Mouse (Mus musculus) hindbrain, embryonic 13.5 days (tissue): ENCODE measurements at regions not wholly inside any gene's neighbourhood (a gene's known extent, or its start where the extent isn't known, plus 50 kb on each side); places are given as distances from the start of the nearest gene placed in this dataset.
"Not testable (repeated sequence)": the region's sequence is repeated elsewhere in the genome, so short reads cannot be mapped to it uniquely, and the experiment has no call there.

Source experiments
- ATAC-seq: fragments of 200-750 bp; cut with Nextera tagmentation; 2 replicates; pipeline ENCODE4 v1.8.0; 2017; ENCODE audit warnings: moderate TSS enrichment; ENCODE audit not compliant: low FRiP score
- H3K27ac ChIP-seq: fragments of 300-500 bp; sonication (generic); 2 replicates; pipeline ENCODE4 v1.5.1; 2015; ENCODE audit warnings: inconsistent platforms, mild to moderate bottlenecking, moderate library complexity
- H3K27me3 ChIP-seq: fragments of 300-500 bp; sonication (generic); 2 replicates; pipeline ENCODE4 v1.6.1; 2015; ENCODE audit warnings: mild to moderate bottlenecking, inconsistent platforms
- H3K36me3 ChIP-seq: fragments of 300-500 bp; sonication (generic); 2 replicates; pipeline ENCODE4 v1.6.1; 2015; ENCODE audit warnings: mild to moderate bottlenecking, inconsistent platforms
- H3K4me1 ChIP-seq: fragments of 300-500 bp; sonication (generic); replicated peaks from 2 replicates; pipeline ENCODE4 v1.6.1; 2015; ENCODE audit warnings: inconsistent platforms
- H3K4me2 ChIP-seq: fragments of 300-500 bp; sonication (generic); 2 replicates; pipeline ENCODE4 v1.6.1; 2015; ENCODE audit warnings: inconsistent platforms, mild to moderate bottlenecking, moderate library complexity
- H3K4me3 ChIP-seq: fragments of 300-500 bp; sonication (generic); 2 replicates; pipeline ENCODE4 v1.5.1; 2015; ENCODE audit warnings: mild to moderate bottlenecking, inconsistent platforms
- H3K9ac ChIP-seq: fragments of 300-500 bp; sonication (generic); 2 replicates; pipeline ENCODE4 v1.6.1; 2015; ENCODE audit warnings: mild to moderate bottlenecking, inconsistent platforms
- H3K9me3 ChIP-seq: fragments of 300-500 bp; sonication (generic); 2 replicates; pipeline ENCODE4 v1.6.1; 2016; ENCODE audit warnings: inconsistent platforms
- WGBS: fragments of 180-500 bp; shearing (Covaris S2); methylation state at CpG from one replicate; pipeline ENCODE4 v1.1.7; 2015; 5-methylcytosine and 5-hydroxymethylcytosine counted together

DNA sequence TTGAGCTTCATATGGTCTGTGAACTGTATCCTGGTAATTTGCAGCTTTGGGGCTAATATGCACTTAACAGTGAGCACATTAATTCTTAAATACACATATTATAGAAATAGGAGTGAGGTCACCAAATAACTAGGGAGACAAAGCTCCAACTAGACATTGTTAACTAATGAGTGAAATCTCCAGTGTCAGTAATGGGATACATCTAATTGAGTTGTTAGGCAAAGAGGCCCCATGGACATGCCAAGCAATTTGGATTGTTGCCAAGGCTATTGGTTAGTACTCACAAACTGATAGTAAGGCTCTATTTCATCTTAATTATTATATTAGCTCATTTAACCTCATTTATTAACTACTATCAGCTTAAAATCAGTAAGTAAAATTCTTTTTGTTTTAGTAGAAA lies 698.5 kb downstream of the Triml1 start:
- Histone ChIP-seq H3K4me2 (no peak overlapping the region), H3K36me3 (no peaks in the 10 kb centered on the region), H3K9me3 (no peaks in the 10 kb centered on the region), H3K4me1 (no peaks in the 10 kb centered on the region), H3K4me3 (no peak overlapping the region), H3K27me3 (no peaks in the 10 kb centered on the region), H3K9ac (no peak overlapping the region), H3K27ac (no peak overlapping the region)
- no peak for ATAC-seq

- 71% methylated on average over 2 of the region's 2 CpGs for WGBS
- H3K4me1 ChIP-seq = no peaks in the 10 kb centered on the region
- no peak overlapping the region for H3K4me3 ChIP-seq
- no peaks in the 10 kb centered on the region for H3K27me3 ChIP-seq
- no peaks in the 10 kb centered on the region for H3K36me3 ChIP-seq
- H3K9ac ChIP-seq = no peak overlapping the region
- H3K27ac ChIP-seq = no peak overlapping the region
- no peak overlapping the region for H3K4me2 ChIP-seq
- ATAC-seq = no peak
- no peaks in the 10 kb centered on the region for H3K9me3 ChIP-seq
These were observed 738.7 kb downstream of the Triml1 start for GRCm38 (mm10) chr8:42402632-42403031.

- Histone ChIP-seq H3K27me3 (no peaks in the 10 kb centered on the region), H3K4me3 (no peak overlapping the region), H3K9me3 (no peaks in the 10 kb centered on the region), H3K4me2 (no peak overlapping the region), H3K9ac (no peak overlapping the region), H3K36me3 (no peaks in the 10 kb centered on the region), H3K27ac (no peak overlapping the region), H3K4me1 (no peaks in the 10 kb centered on the region)
- no peak for ATAC-seq
- 84% methylated on average over 3 of the region's 3 CpGs for WGBS
These were observed 744.4 kb downstream of the Triml1 start for GRCm38 (mm10) chr8:42396886-42397285.

GRCm38 (mm10) chr8:42388816-42389215 lies 752.5 kb downstream of the Triml1 start:
- H3K4me2 ChIP-seq = no peak overlapping the region
- no peaks in the 10 kb centered on the region for H3K9me3 ChIP-seq
- no peaks in the 10 kb centered on the region for H3K36me3 ChIP-seq
- no peak overlapping the region for H3K4me3 ChIP-seq
- no peak overlapping the region for H3K9ac ChIP-seq
- H3K27me3 ChIP-seq = no peaks in the 10 kb centered on the region
- 58% methylated on average over 3 of the region's 3 CpGs for WGBS
- no peak for ATAC-seq
- H3K27ac ChIP-seq = no peak overlapping the region
- H3K4me1 ChIP-seq = no peaks in the 10 kb centered on the region

DNA sequence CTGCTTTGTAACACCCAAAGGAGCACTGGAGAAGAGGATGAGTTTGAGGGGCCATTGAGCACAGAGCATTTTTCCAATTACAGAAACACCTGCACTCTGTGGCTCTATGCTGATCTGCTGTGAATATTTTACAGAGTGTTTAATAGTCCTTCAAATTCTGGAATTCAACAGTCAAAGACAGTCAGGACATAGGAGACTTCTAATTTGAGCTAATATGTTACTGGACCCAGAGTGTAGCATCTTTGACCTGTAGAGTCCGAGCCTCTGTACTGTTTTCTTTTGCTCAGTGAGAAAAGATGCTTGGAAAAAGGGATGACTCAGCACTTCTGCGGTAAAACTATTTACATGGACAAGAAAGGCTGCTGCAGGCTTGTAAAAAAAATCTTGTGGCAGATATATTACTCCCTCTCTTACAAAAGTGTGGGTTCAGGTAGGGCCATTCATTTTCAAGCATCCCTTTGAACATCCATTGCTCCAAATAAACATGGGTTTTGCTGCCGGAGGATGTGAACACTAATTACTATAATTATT lies 793.1 kb downstream of the Triml1 start:
- Histone ChIP-seq H3K27ac (no peak overlapping the region), H3K9ac (no peak overlapping the region), H3K4me3 (no peak overlapping the region), H3K4me1 (no peaks in the 10 kb centered on the region), H3K9me3 (no peaks in the 10 kb centered on the region), H3K4me2 (no peak overlapping the region), H3K27me3 (no peaks in the 10 kb centered on the region), H3K36me3 (no peaks in the 10 kb centered on the region)
- 66% methylated on average over 3 of the region's 3 CpGs for WGBS
- no peak for ATAC-seq

DNA sequence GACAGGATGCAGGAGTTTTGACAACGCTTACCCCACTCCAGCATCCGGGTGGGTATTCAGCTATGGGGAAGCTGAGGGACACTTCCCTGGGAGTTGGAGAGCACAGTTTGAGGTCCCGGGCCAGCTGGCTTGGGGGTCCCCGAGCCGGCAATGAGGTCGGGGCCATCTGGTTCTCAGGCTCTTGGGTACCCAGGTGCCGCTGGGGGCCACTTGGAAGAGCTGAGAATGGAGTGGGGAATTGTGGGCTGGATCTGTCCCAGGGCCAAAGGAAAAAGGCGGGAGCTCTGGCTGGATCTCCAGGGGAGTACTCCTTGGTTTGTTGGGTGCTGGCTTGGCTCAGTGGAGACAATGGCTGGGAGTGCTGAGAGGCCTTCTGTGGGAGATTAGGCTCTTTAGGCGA lies 806.6 kb downstream of the Triml1 start:
- Histone ChIP-seq H3K27me3 (no peaks in the 10 kb centered on the region), H3K4me3 (no peak overlapping the region), H3K4me1 (no peaks in the 10 kb centered on the region), H3K27ac (no peak overlapping the region), H3K36me3 (no peaks in the 10 kb centered on the region), H3K9me3 (no peaks in the 10 kb centered on the region), H3K4me2 (no peak overlapping the region), H3K9ac (no peak overlapping the region)
- whole genome bisulfite sequencing = 93% methylated on average over 9 of the region's 9 CpGs
- ATAC-seq = no peak

DNA sequence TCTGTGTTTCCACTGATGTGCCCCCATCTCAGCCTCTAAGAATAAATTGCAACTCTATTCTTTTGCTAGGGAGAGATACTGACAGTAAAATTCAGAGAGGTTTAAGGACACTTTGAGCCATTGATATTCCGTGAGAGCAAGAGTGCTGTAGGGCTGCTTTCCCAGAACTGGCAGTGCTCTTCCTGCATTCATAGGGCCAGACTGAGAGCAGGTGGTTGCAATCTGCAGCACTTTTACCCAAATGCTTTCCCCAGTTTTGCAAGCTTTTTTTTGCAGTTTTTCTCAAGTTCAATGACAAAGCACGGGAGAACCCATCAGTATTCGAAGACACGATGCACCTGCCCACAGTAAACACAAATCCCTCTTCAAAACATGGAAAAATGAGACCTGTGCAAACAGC lies 816.6 kb downstream of the Triml1 start:
- no peaks in the 10 kb centered on the region for H3K27me3 ChIP-seq
- WGBS = 76% methylated on average over 4 of the region's 4 CpGs
- H3K4me1 ChIP-seq = no peaks in the 10 kb centered on the region
- no peak overlapping the region for H3K4me2 ChIP-seq
- no peak overlapping the region for H3K4me3 ChIP-seq
- no peaks in the 10 kb centered on the region for H3K9me3 ChIP-seq
- ATAC-seq = no peak
- no peak overlapping the region for H3K27ac ChIP-seq
- H3K36me3 ChIP-seq = no peaks in the 10 kb centered on the region
- no peak overlapping the region for H3K9ac ChIP-seq

GRCm38 (mm10) chr8:42322862-42323261 lies 818.4 kb downstream of the Triml1 start:
- no peak overlapping the region for H3K27ac ChIP-seq
- no peaks in the 10 kb centered on the region for H3K27me3 ChIP-seq
- H3K36me3 ChIP-seq = no peaks in the 10 kb centered on the region
- ATAC-seq = no peak
- H3K4me3 ChIP-seq = no peak overlapping the region
- no peak overlapping the region for H3K9ac ChIP-seq
- H3K4me2 ChIP-seq = no peak overlapping the region
- no peaks in the 10 kb centered on the region for H3K9me3 ChIP-seq
- no peaks in the 10 kb centered on the region for H3K4me1 ChIP-seq

GRCm38 (mm10) chr8:42311060-42311459 lies 830.2 kb downstream of the Triml1 start:
- H3K27ac ChIP-seq = no peak overlapping the region
- no peaks in the 10 kb centered on the region for H3K4me1 ChIP-seq
- 87% methylated on average over 1 of the region's 1 CpGs for WGBS
- no peaks in the 10 kb centered on the region for H3K27me3 ChIP-seq
- no peak overlapping the region for H3K4me3 ChIP-seq
- no peak overlapping the region for H3K4me2 ChIP-seq
- H3K9me3 ChIP-seq = no peaks in the 10 kb centered on the region
- H3K9ac ChIP-seq = no peak overlapping the region
- ATAC-seq = no peak
- H3K36me3 ChIP-seq = no peaks in the 10 kb centered on the region

DNA sequence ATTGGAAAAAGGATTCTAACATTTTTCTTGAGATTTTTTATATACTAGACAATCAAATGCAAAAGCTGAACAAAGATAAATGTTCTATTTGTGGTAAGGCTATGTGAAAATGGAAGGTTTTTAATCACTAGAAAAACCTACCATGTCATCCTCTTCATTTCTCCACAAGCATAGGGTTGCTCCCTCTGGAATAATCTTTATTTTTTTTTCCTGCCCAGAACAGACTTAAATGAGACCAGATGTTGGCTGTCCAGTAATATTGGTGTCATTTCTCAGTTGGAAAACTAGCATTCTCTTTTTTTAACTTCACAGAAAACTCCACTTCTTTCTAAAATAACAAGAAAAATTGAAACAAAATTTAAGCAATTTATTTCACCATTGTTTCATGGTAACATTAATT lies 849.9 kb downstream of the Triml1 start:
- no peak for ATAC-seq
- no peak overlapping the region for H3K4me2 ChIP-seq

GRCm38 (mm10) chr8:42282011-42282410 lies 859.3 kb downstream of the Triml1 start:
- no peaks in the 10 kb centered on the region for H3K27me3 ChIP-seq
- 93% methylated on average over 2 of the region's 2 CpGs for WGBS

More for the DNA sequence above, 849.9 kb downstream of the Triml1 start:
- Histone ChIP-seq H3K27ac (no peak overlapping the region), H3K27me3 (no peaks in the 10 kb centered on the region), H3K4me3 (no peak overlapping the region), H3K9me3 (no peaks in the 10 kb centered on the region), H3K4me1 (no peaks in the 10 kb centered on the region), H3K9ac (no peak overlapping the region), H3K36me3 (no peaks in the 10 kb centered on the region)

GRCm38 (mm10) chr8:42253358-42253757 lies 836.5 kb upstream of the Frg1 start:
- H3K27me3 ChIP-seq = no peaks in the 10 kb centered on the region
- H3K4me2 ChIP-seq = no peak overlapping the region
- H3K36me3 ChIP-seq = no peaks in the 10 kb centered on the region
- WGBS = 90% methylated on average over 1 of the region's 1 CpGs
- H3K4me3 ChIP-seq = no peak overlapping the region
- H3K9me3 ChIP-seq = no peaks in the 10 kb centered on the region
- H3K27ac ChIP-seq = no peak overlapping the region
- no peaks in the 10 kb centered on the region for H3K4me1 ChIP-seq
- no peak for ATAC-seq
- H3K9ac ChIP-seq = no peak overlapping the region

More at GRCm38 (mm10) chr8:42282011-42282410, 859.3 kb downstream of the Triml1 start:
- no peak overlapping the region for H3K4me3 ChIP-seq
- no peak overlapping the region for H3K4me2 ChIP-seq
- no peaks in the 10 kb centered on the region for H3K36me3 ChIP-seq
- no peaks in the 10 kb centered on the region for H3K4me1 ChIP-seq
- ATAC-seq = no peak
- no peak overlapping the region for H3K9ac ChIP-seq
- no peaks in the 10 kb centered on the region for H3K9me3 ChIP-seq
- no peak overlapping the region for H3K27ac ChIP-seq

- H3K4me3 ChIP-seq, H3K36me3 ChIP-seq, H3K4me1 ChIP-seq, ATAC-seq, H3K27me3 ChIP-seq, H3K9me3 ChIP-seq, H3K9ac ChIP-seq, H3K27ac ChIP-seq, H3K4me2 ChIP-seq: not testable (repeated sequence)
- WGBS = 81% methylated on average over 1 of the region's 1 CpGs
These were observed 825.4 kb upstream of the Frg1 start for GRCm38 (mm10) chr8:42242321-42242720.
